Mouse (Mus musculus) megakaryocyte progenitor cell, adult 5-6 weeks (primary cell): ENCODE results near the gene 2010111I01Rik. TPM values are rescaled to one million over a fixed set of nuclear protein-coding genes. Genes with fewer than 3 reads are reported as not detected.

Source experiments
- ATAC-seq: replicated peaks from 2 replicates; pipeline ENCODE4 v1.8.0; 2016; ENCODE audit warnings: mild to moderate bottlenecking, moderate TSS enrichment, inconsistent platforms; ENCODE audit not compliant: poor library complexity
- total RNA-seq, 2 experiments: library from RNA; stranded (forward) in 1 of 2; stranded (reverse) in 1 of 2; fragments of 157-497, 149-512 nt in 1 of 2; fragments of 200-1000 nt in 1 of 2; gene quantifications; 2 replicates each; pipeline versions ENCODE4 v1.2.3 to v1.2.4; 2015 to 2017

The 2010111I01Rik gene
- total RNA-seq, 2 experiments from 2014 or later: 53.7 to 90.2 TPM

- no peak for ATAC-seq
These were observed 313.5 kb downstream of the 2010111I01Rik start for GRCm38 (mm10) chr13:63278141-63278631.

GRCm38 (mm10) chr13:63278796-63279475 is 314.2 kb downstream of the 2010111I01Rik start:
- peak; percentile 98 for ATAC-seq

- ATAC-seq: no peak
These were observed 315.1 kb downstream of the 2010111I01Rik start for GRCm38 (mm10) chr13:63279807-63280206.

GRCm38 (mm10) chr13:63280344-63280743 is 315.7 kb downstream of the 2010111I01Rik start:
- ATAC-seq: no peak

- ATAC-seq: no peak
These were observed 316.5 kb downstream of the 2010111I01Rik start for GRCm38 (mm10) chr13:63281206-63281605.

- ATAC-seq: no peak
These were observed 318.5 kb downstream of the 2010111I01Rik start for GRCm38 (mm10) chr13:63283236-63283635.

- ATAC-seq: no peak
These were observed 320.1 kb downstream of the 2010111I01Rik start for GRCm38 (mm10) chr13:63284748-63285147.

GRCm38 (mm10) chr13:63286483-63287102 is 321.9 kb downstream of the 2010111I01Rik start:
- ATAC-seq: peak; percentile 73

- no peak for ATAC-seq
These were observed 324.5 kb downstream of the 2010111I01Rik start for GRCm38 (mm10) chr13:63289152-63289551.

GRCm38 (mm10) chr13:63289687-63290086 is 325.0 kb downstream of the 2010111I01Rik start:
- ATAC-seq: no peak

- ATAC-seq: no peak
These were observed 325.4 kb downstream of the 2010111I01Rik start for GRCm38 (mm10) chr13:63290126-63290525.

GRCm38 (mm10) chr13:63291016-63291415 is 326.3 kb downstream of the 2010111I01Rik start:
- no peak for ATAC-seq

GRCm38 (mm10) chr13:63293647-63294046 is 329.0 kb downstream of the 2010111I01Rik start:
- no peak for ATAC-seq

GRCm38 (mm10) chr13:63294359-63295193 is 329.9 kb downstream of the 2010111I01Rik start:
- no peak for ATAC-seq

- no peak for ATAC-seq
These were observed 331.6 kb downstream of the 2010111I01Rik start for GRCm38 (mm10) chr13:63296300-63296699.

GRCm38 (mm10) chr13:63297003-63297402 is 332.3 kb downstream of the 2010111I01Rik start:
- no peak for ATAC-seq

- ATAC-seq: no peak
These were observed 333.2 kb downstream of the 2010111I01Rik start for GRCm38 (mm10) chr13:63297933-63298332.

- no peak for ATAC-seq
These were observed 334.2 kb downstream of the 2010111I01Rik start for GRCm38 (mm10) chr13:63298931-63299330.

GRCm38 (mm10) chr13:63300929-63301328 is 336.2 kb downstream of the 2010111I01Rik start:
- ATAC-seq: no peak

- ATAC-seq: 0 out of 2 replicates have a peak, but pooled peaks have one; percentile 20
These were observed 337.1 kb downstream of the 2010111I01Rik start for GRCm38 (mm10) chr13:63301764-63302209.

GRCm38 (mm10) chr13:63302381-63302780 is 337.7 kb downstream of the 2010111I01Rik start:
- no peak for ATAC-seq
